Mouse (Mus musculus) layer of hippocampus, adult 9-10 months (tissue): Measurements from ENCODE around the gene Shc3.

Experiments used
- DNase-seq: peaks from one replicate; pipeline ENCODE4 v3.0.0; 2022; ENCODE audit warnings: low spot score

The Shc3 gene

DNA sequence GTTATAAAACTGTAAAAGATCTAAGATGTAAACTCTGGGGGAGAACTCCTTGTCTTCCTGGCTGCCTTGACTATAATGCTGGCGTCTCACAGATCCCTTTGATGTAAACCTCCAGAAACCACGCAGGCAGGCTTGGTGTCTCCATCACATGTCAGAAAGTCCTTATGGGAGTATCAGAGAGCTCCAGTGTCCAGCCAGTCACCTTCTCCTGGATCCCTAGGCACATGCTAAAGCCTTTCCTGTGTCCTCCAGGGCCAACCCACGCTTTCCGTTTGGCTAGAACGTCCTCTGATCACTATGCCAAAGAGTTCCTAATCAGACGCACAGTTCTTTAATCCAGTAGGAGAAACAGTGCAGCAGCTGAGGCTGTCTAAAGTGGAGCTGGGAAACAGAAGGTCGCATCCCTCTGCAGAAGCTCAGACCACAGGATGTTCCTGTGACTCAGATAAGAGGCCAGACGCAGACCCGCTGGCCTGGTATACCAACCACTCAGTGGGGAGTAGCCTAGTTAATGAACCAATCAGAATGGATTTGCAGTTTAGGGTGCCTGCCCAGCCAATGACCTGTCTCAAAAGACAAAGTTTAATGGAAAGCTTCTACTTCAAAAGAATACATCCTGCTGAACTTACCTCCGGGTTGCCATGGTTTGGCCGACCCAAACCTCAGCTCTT lies 88.7 kb downstream of the Shc3 start:
- DNase-seq = no peak

- DNase-seq = no peak
Observed at GRCm38 (mm10) chr13:51479826-51480225, 89.4 kb downstream of the Shc3 start.

DNA sequence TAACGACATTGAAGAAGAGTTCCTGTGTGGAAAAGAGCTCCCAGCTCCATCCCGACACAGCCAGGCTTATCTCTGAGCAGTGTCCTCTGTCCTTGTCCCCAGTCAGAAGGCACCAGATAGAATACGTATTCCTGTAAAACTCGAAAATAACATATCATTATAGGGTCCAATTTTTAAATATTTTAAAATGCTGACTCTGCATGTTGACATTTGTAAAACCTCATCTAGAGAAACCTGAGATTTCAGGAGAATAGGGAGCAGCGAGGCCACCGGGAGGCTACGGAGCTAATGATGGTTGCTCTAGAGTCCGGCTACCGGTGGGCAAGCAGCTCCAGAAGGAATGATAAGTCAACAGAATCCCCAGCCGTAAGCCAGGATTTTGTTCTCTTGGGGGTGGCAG lies 92.2 kb downstream of the Shc3 start:
- no peak for DNase-seq

DNA sequence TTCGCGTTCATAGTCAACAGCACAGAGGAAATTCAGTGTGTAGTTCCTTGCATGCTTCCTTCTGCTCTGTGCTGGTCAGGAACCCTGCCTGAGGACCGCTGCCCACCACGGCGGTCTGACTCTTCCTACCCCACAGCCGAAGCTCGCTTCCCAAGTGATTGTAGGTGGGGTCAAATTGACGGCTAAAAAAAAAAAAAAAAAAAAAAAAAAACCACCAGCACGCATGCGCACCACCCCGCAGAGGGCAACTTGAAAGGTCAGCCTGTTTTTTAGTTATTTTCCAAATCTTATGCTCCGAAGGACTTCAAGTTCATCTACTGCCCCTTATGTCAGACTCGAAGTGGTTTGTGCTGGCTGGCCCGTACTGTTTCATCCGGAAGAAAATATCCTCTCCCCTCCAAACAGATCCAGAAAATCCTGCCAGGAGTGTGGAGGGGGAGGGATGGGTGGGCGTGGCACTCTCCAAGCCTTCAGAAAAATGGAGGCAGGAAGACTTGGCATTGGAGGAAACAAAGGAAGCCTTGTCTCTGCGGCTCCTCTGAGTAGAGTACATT lies 100.4 kb downstream of the Shc3 start:
- DNase-seq = no peak

GRCm38 (mm10) chr13:51466117-51466841 lies 102.9 kb downstream of the Shc3 start:
- DNase-seq = no peak

DNA sequence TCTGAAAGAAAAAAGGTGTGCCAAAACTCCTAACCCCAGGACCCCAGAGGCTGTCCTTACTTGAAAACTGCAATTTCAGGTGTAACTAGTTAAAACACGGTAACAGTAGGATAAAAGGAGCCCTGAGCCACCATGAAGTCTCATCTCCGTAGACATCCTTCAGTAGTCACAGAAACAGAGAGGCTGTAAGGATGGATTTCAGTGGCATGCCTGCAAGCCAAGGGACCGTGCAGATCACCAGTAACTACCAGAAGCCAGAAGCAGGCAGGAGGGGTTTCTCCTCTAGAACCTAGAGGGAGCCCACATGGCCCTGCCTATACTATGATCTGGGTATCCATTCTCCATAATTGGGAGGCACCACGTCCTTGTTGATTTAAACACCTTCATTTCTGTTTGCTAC lies 104.9 kb downstream of the Shc3 start:
- DNase-seq = no peak

DNA sequence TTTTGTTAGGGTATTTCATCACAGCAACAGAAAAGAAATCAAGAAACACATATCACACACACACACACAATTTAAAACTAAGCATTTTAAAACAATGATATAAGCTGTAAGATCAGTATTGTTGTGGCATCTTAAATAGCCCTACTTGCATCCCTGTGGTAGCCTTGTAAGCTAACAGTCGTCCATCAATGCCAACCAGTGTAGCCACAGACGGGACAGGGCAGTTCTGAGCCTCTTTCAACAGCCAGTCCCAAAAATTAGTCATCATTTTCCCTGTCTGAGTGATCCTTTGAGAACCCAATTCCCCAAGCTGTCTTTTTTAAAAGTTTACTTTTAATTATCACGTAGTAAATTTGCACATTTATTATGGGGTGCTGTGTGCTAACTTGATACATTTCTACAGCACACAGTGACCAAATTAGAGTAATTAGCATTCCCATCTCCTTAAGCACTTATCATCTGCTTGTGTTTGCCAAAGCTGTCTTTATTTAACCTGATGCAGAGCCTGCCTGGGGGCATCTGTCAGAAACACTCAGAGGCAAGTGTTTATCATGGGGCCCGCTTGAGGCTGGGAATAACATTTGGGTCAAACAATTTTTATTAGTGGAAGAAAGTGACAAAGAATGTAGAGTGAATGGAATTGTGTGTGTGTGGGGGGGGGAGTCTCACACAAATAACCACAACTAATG lies 112.9 kb downstream of the Shc3 start:
- no peak for DNase-seq

DNA sequence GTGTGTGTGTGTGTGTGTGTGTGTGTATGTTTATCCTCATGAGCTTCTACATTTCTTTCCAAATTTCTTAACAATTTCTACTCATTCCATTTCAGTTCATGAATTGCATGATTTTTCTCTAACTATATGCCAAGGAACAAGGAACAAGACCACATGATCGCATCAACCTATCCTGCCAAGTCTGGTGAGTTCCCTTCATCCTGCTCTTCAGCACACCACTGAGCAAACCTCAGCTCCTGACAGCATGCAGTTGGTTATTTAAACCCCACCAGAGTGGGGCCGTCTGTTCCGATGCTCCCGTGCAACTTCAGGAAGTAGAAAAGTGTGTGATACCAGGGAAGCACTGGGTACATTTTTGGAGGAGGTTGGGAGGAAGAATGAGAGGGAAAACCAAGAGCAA lies 122.7 kb downstream of the Shc3 start:
- no peak for DNase-seq

DNA sequence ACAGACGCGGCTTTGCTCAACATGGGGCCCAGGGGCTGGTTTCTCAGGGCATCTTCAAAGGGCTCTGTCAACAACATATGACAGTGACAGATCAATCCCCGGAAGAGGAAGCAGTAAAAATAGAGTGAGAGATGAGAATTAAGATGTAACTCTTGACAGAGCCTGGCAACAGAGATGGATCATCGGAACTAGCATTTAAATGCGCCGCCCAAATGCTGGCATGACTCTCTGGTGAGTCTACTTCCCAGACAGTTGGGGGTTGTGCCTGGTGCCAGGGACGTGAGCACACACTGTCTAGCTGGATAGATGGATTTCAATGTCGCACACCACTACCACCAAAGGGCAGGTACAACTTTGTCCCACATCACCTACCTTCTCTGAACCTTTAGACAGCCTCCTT lies 126.3 kb downstream of the Shc3 start:
- DNase-seq = no peak

- no peak for DNase-seq
Observed at GRCm38 (mm10) chr13:51437105-51438085, 131.8 kb downstream of the Shc3 start.

GRCm38 (mm10) chr13:51435146-51435545 lies 134.1 kb downstream of the Shc3 start:
- DNase-seq = no peak

GRCm38 (mm10) chr13:51434460-51434859 lies 134.8 kb downstream of the Shc3 start:
- DNase-seq = no peak

DNA sequence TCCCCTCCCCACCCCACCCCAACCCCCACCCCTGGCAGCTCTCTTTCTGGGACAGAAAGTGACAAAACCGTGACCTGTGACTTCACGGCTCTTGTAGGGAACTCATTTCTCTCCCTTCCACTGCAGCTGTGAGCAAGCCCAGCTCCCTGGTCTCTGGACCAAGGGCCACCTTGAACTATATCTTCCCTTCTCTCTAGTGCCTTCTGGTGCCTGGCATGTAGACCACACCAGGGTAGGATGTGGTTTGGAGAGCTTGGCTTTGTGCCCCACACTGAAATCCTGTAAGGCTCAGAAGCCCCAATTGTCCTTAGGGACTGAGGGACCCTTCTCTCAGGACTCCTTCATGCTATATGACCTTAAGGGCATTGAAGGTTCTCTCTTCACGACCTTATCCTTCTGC lies 135.8 kb downstream of the Shc3 start:
- DNase-seq = no peak

GRCm38 (mm10) chr13:51425662-51426443 lies 143.4 kb downstream of the Shc3 start:
- DNase-seq = no peak

DNA sequence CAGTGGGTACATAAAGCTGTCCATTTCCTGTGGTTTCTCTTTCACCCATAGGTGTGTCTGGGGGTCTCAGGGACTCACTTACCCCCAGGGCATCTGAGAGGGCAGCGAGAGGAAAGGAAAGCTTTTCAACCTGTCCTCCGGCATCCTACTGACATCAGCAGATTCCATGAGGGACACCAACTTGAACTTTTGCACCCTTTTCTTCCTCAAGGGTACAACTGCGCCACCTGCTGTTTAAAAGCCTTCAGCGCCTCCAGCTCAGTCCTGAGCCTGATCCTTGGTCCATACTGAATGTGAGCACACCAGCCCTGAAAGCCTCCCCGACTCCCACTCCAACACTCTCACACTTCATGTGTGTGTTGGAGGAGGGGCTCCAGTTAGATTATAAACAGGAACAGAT lies 144.6 kb downstream of the Shc3 start:
- DNase-seq = no peak

GRCm38 (mm10) chr13:51423647-51424046 lies 145.6 kb downstream of the Shc3 start:
- DNase-seq = no peak

- DNase-seq = no peak
Observed at GRCm38 (mm10) chr13:51420861-51421260, 148.4 kb downstream of the Shc3 start.

DNA sequence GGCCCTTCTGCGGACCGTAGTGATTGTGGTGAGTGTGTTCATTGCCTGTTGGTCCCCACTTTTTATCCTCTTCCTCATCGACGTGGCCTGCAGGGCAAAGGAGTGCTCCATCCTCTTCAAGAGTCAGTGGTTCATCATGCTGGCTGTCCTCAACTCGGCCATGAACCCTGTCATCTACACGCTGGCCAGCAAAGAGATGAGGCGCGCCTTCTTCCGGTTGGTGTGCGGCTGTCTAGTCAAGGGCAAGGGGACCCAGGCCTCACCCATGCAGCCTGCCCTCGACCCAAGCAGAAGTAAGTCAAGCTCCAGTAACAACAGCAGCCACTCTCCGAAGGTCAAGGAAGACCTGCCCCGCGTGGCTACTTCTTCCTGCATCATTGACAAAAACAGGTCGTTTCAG lies 149.7 kb downstream of the Shc3 start:
- DNase-seq = no peak

GRCm38 (mm10) chr13:51418942-51419451 lies 150.2 kb downstream of the Shc3 start:
- DNase-seq = no peak

DNA sequence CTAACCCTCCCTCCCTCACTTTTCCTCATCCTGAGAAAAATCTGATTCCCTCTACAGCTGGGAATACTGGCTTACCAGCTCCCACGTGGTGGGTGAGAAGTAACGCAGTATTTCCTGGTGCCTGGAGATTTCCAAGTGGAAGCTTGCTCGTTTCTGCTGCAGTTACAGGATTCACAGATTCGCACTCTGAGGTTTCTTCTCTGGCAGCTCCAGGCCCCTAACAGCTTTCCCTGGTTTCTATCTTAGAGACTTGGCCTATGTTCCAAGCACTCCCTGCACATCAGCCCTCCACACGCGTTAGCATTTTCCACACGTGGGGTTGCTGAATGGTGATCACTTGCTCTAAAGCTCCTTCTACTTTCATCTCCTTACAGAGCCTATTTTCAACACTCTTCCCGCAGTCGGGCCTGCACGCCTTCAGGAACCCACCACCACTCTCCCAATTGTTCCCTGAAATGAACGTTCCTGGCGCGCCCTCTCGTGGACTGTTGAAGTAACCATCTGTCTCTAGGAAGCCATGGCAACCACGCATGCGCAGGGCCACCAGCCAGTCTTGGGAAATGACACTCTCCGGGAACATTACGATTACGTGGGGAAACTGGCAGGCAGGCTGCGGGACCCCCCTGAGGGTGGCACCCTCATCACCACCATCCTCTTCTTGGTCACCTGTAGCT lies 150.8 kb downstream of the Shc3 start:
- DNase-seq = peak; percentile 93
